Mouse (Mus musculus) large intestine, adult 2 months (tissue): ENCODE results near the gene Ccdc50. TPM values are rescaled to one million over a fixed set of nuclear protein-coding genes. Genes with fewer than 3 reads are reported as not detected.

Experiments used
- DNase-seq: peaks from one replicate; pipeline ENCODE4 v3.0.0-alpha.2; 2012; ENCODE audit warnings: low read depth, low spot score
- WGBS: fragments of 180-500 bp; shearing (Covaris S2); methylation state at CpG from one replicate; pipeline ENCODE4 v1.1.7; 2018; 5-methylcytosine and 5-hydroxymethylcytosine counted together
- polyA plus RNA-seq: library from polyadenylated mRNA; depleted of rRNA; stranded (reverse); fragments of >200 nt; gene quantifications from 2 replicates; pipeline ENCODE4 v1.2.3, GENCODE M21; 2012; rRNA removed

Ccdc50 gene
- polyA plus RNA-seq: 6.3 and 12.1 TPM in 2 replicates

DNA sequence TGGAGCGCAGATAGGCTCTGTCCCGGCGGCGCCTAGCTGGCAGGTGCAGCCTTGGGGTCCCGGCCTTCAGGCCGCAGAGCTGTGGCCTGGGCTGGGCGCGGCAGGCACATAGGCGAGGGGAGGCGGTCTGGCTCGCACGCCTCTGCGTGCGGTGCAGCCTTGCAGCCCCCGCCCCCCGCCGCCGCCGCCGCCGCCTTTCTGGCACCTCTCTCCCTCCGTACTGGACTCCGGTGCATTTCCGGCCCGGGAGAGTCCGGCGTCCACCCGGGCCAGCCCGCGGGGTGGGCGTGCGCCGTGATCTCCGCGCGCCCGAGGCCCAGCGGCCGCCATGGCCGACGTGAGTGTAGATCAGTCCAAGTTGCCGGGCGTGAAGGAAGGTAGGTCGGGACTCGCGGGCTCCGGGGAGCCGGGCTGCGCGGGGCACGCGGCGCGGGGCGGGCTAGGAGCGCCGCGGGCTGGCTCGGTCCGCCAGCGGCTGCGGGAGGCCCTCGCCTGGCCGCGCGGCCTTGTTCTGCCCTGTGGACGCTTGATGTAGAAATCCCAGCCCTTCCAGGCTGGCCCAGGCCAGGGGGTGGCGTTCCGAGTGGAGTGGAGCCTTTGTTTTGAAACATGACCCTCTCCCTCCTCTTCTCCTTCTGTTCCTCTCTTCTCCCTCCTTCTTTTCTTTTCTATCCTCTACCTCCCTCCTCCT lies at the start of gene Ccdc50:
TSS of gene Ccdc50 (plus strand) at position 109 of the 691 bp plus-strand sequence.
- WGBS: under 1% methylated on average over 69 of the region's 69 CpGs
- DNase-seq: no peak

DNA sequence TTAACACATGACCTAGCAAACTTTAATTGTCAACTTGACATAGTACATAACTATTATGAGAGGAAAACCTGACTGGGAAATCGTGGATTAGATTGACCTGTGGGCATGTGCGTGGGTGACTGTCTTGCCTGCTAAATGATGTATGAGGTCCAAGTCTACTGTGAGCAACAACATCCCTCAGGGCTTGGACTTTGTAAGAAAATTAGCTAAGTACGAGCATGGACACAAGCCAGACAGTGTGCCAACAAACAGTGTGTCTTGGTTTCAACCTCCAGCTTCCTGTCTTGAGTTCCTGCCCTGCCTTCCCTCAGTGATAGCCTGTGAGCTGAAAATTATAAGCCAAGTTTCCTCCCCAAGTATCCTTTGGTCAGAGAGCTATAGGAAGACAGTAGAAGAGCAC lies 41.1 kb upstream of the Ccdc50 start:
- WGBS: 43% methylated on average over 3 of the region's 3 CpGs
- DNase-seq: no peak

DNA sequence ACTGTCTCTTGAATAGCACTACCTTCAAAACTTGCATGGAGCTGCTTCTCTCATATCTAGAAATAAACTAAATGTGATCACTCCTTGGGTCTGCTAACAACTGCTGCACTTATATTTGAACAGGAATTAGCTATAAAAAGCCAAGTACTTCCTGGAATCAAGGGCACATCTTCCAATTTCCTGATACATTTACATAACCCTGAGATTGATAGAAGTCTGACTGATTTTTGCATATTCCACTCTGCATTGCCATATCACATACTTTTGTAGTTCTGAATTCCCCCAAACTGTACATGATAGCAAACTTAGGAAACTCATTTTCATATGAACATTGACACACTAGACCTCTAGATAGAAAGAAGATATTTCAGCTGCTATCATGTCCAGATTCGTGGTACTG lies 40.3 kb upstream of the Ccdc50 start:
- WGBS: 64% methylated on average over 1 of the region's 1 CpGs
- no peak for DNase-seq

DNA sequence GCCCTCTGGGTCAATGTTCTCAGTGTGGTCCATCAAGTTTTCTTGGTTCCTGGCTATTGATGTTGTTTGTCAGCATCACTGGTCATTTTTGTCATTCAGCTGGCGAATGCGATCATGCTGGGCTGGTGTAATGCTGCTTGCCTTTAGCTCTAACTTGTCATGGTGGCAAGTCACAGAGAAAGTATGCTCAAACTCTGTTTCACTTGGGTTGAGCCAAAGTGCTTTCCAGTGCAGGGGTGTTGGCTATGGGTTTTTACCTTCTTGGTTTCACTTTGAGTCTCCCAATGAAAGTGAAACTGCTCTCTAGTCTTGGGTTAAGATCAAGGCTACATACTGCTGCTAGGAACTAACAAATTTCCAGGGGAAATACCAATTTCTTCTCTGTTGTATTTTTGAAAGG lies 39.4 kb upstream of the Ccdc50 start:
- WGBS: 97% methylated on average over 2 of the region's 2 CpGs
- no peak for DNase-seq

DNA sequence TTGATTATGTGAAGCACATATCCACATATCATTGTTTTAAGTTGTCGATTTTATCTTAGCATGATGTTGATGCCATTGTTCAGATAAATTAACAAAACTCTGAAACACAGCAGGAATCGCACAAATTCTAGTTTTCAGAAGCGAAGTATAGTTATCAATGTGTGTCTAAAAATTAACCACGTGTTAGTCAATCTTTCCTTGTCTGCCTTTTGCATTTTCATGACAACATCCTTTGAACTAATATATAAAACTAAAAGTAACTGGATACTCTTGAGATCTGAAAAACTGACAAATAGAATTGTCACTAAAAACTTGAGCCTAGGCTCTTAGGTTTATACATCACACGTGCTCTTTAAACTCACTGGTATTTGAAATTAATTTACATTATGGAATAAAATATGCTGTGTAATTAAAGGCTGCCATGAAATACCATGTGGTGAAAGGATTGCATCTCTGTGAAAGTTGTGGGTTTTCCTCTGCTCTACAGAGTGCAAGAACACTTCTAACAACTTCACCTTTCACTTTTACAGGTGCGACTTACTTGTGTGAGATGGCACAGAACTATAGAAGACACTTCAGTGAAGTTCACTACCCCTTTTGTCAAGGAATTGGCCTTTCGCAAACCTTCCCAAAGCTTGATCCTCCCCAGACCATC lies 38.7 kb upstream of the Ccdc50 start:
- WGBS: 87% methylated on average over 7 of the region's 7 CpGs
- DNase-seq: no peak

DNA sequence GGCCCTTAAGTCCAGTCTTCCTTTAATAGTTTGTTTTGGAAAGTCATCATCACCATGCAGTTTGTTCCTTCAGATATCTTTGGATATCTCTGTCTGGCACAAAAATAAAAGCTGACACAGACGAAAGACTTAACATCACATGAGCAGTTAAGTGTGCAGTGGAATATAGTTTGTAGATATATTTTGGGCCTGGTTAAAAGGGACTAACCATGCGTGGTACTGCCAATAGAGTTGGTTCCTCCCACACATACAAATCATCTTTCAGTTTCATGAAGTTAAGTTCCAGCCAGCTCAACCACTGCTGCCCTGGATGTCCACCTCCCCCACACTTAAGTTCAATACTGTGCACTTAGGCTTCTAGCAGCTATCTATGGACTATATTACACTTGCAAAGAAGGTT lies 34.2 kb upstream of the Ccdc50 start:
- DNase-seq: no peak
- 65% methylated on average over 2 of the region's 2 CpGs for WGBS

DNA sequence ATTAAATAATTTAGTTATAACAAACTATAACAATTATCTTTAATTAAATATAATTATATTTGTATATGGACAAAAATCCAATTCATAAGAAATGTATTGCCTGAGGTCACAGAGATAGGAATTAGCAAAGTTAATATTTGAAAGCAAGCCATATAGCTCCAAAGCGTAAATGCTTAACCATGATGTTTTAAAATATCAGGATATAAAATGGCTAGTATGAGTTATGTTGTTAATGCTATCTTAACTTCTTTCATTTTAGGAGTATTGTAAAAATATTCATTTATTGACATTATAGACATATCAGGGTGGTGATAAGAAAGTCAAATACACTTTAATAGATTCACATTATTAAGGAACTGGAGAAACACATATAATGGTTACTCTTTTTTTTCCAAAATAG lies 28.6 kb upstream of the Ccdc50 start:
- 88% methylated on average over 1 of the region's 1 CpGs for WGBS
- no peak for DNase-seq

DNA sequence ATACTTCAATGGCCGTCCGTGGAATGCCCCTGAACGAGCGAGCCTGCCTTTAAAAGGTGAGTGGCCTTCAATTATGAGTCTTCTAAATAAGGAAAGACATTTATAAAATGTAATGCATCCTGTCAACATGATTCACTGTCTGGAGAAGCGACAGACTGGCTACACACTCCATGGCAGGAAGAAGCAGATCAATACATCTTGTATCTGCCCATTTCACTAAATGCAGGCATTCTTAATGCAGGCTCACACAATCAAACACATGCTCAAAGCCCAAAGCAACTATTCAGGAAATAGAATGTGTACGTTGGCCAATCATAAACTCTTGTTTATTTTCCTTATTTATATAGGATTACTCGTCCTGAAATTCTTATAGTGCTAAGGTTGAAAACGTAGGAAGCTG lies 18.5 kb upstream of the Ccdc50 start, which contains the start of gene Uts2b:
TSS of gene Uts2b (minus strand) at position 49 of the 400 bp plus-strand sequence.
- no peak for DNase-seq
- 53% methylated on average over 8 of the region's 8 CpGs for WGBS

DNA sequence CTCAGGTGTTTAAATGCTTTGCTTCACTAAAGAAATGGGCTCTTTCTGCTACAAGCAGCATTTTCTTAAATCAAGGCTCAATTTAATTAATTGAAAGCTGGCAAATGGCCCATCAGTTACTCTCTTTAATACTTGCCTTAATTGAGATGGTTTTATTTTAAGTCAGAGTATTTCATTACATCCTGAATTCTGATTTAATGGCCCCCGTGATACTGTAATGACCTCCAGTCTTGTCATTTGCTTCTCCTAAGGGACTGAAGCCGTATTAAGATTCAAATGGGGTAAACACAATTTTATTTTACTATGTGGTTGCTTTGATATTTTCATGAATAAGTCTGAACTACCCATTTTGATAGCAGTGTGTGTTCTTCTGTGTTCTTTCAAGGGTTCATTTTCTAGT lies 18.0 kb upstream of the Ccdc50 start:
- no peak for DNase-seq
- 91% methylated on average over 2 of the region's 2 CpGs for WGBS

DNA sequence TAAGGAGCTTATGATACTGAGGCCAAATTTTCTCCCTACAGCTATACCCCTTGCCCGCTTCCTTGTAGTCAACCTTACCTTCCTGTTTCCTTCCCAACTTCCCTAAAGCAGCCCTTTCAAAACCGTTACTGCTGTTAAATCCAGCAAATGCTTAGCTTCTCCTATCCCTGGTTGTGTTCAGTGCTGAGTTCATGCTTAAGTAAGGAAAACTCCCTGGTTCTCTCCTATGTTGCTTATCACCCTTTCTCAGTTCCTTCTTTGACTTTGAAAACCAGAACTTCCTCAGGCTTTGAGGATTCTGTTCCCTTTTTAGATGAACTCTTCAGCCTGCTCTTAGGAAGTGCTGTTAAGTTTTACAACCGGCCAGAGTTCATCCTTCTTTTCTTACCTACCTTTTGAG lies 14.5 kb upstream of the Ccdc50 start:
- 30% methylated on average over 3 of the region's 3 CpGs for WGBS
- DNase-seq: no peak

DNA sequence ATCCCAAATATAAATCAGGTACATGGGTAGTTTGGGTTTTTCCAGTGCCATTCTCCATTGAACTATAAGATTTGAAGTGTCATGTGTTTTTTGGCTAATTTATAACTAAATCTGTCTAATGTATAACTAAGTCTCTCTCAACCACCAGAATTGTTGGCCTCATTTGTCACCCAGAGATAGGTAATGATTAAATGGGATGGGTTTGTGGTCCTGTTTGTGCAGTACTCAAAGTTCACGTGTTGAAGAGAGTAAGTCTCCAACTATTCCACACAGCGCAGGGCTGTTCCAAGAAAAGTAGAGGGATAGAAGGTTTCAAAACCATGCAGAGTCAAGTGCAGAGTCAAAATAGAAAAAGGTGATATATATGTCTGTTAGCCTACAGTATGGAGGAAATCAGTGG lies 13.4 kb upstream of the Ccdc50 start:
- no peak for DNase-seq
- 40% methylated on average over 2 of the region's 2 CpGs for WGBS

DNA sequence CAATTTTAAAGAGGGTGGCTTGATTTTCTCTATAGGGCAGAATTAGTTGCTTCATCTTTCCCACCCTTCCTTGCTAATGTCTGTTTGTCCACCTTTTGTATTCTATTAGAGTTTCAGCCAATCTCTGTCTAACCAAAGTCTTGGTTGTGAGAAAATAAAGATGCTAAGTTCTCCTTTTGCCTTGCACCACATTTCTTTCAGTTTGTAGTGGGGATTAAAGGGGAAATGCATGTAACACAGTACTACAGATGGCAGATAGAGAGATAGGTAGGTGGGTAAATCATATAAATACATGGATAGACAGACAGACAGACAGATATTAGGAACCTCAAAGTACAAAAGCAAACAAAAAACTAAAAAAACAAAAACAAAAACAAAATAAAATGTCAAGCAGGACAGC lies 12.1 kb upstream of the Ccdc50 start:
- no peak for DNase-seq

DNA sequence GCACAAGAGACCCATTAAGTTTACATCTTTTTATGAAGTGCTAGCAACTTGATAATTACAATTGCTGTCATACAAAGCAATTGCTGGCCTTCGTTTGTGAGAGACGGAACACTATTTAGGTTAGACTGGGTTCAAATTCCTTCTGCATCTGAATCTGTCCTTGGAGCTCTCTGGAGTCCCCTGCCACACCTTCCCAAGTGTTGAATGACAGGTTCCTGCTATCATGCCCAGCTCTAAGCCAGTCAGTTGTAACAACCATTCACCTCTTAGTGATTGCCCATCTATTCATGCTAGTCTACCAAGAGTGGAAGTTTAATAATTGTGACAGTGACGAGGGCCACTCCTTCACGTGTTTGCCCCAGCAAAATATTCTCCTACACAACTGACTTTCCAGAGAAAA lies 6.5 kb upstream of the Ccdc50 start:
- WGBS: 61% methylated on average over 4 of the region's 4 CpGs
- DNase-seq: no peak

DNA sequence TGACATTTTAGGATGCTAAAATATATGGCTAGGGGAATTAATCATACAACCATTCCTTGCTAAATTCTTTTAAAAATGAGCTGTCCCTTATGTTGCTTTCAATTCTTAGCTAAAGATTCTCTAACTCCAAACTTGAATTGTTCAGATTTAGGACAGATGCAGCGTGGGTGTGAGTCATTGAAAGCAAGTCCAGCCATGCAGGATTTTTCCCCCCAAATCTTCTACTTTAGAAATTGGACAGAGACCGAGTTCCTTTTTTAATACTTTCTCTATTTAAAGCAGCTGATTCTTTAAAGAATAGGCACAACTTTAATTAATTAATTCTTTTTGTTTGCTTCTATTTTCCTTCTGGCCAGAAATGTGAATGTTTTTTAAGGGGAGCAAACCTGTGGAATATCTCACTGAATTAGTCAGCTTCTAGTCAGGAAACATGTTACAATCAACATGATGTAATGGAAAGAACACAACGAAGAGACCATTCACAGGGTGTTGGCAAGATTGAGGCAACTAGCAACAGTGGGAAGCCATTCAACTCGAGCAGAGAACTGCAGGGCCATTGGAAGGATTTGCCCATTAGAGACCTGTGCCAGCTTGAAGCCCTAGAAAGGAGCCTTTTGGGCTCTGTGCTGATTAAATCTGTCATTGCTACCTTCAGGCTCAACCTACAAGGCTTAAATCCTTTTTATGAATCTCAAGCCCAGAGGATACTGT lies 3.6 kb upstream of the Ccdc50 start:
- DNase-seq: no peak
- 68% methylated on average over 4 of the region's 4 CpGs for WGBS

DNA sequence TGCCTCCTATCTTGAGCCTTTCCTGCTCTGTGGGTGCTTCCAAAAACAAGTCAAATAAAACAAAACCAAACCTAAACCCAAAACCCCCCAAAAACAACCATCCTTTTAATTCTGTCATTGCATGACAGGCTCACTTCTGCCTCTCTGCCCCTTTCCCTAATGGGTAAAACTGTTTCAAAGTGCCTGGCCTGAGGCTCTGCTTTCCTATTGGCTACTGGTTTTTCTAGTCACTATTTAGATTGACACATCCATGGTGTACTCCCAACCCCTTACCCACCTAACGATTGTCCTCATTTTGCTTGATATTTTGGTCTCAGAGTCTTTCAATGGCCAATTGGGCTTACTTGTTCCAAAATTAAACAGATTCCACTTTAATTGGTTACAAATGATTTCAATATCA lies 3.0 kb upstream of the Ccdc50 start:
- no peak for DNase-seq
- WGBS: 92% methylated on average over 1 of the region's 1 CpGs

DNA sequence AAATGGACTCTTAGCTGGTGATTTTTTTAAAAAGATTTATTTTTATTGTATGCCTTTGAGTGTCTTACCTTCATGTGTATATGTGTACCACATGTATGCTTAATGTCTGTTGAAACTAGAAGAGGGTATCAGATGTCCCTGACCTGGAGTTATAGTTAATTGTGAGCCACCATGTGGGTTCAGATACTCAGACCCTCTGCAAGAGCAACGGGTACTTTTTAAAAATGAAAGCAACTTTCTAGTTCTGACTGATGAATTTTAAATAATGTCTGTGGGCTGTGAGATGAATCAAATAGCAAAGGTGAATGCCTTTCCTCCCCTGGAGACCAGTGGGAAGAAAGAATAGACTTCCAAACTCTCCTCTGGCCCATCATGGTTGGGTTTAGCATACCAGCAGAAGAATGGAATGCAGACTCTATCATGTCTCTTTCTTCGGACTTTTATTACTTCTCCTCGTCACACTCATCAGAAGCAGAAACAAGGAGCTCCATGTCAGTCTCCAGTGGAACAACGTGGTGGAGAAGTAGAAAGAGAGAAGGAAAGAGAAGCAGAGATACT lies 1.7 kb upstream of the Ccdc50 start:
- DNase-seq: no peak
- WGBS: 64% methylated on average over 4 of the region's 4 CpGs

DNA sequence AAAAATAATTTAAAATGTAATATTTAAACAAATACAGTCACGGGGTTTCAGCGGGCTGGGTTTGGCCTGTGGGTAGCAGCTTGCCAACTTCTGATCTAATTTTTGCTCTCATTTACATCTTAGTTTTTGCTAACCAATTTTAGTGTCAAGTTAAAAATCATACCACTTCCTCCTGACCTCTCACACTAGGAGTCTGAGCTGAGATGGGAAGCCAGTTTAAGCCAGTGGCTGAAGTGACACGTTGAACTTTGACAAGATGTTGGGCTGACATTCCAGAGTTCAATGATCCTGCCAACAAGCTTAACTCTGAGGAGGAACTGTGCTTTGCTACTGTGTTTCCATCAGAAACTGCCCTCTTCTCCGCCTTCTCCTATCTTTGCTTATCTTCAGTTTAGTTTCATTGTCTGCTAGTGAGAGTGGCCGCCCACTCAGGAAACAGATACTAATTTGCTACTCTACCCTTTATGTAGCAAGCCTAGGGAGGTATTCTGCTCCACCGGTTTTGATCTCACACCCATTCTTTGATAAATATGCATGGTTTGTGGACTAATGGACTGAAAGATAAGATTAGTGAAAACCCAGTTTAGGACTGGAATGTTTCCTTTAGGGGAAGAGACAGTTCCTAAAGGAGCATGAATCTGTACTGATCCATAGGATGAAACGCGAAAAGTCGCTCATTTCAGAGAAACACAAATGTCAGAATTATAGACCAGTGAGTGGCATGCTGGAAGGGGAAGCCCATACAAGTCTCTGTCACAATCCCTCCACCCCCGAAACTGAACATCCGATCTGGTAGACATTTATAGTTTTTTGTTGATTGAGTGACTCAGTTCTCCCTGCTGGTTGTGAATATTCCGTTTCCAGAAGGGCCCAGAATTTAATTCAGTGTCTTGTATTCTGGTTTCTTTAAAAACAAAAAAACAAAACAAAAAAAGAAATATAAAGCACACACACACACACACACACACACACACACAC lies 746 bp upstream of the Ccdc50 start:
- 18% methylated on average over 12 of the region's 12 CpGs for whole genome bisulfite sequencing
- DNase-seq: no peak

DNA sequence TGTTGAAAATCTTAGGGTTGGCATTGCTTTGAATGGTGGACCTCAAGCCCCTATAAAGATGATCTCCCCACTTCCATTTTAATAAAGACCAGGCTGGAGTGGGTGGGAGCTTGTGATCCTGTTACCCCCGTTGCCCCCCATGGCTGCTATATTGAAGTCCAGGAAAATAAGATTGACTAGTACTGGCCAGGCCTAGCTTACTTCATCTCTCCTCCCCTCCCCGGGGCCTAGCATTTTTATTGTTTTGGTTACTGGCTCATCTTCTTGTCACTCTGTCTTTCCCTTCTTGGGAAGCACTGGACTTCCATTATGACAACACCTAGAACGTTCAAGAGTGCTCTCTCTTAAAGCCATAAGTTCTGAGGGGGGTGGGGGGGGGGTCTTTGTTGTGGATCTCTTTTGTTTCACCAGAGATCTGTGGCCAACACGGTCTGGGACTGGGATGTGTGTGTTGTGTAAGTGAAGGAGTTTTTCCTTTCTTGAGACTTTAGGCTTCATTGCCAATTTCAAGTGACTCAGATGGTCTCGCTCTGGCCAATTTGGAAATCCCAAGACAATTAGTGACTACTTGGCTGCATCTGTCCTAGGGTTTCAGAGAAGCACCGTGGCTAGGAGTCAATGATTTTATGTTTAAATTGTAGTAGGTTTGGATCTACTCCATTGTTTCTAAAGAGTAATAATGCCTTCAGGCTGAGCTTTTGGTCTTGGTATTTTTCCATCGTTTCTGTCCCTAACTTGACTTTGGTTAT lies 1.0 kb downstream of the Ccdc50 start:
- 11% methylated on average over 7 of the region's 7 CpGs for WGBS
- no peak for DNase-seq

DNA sequence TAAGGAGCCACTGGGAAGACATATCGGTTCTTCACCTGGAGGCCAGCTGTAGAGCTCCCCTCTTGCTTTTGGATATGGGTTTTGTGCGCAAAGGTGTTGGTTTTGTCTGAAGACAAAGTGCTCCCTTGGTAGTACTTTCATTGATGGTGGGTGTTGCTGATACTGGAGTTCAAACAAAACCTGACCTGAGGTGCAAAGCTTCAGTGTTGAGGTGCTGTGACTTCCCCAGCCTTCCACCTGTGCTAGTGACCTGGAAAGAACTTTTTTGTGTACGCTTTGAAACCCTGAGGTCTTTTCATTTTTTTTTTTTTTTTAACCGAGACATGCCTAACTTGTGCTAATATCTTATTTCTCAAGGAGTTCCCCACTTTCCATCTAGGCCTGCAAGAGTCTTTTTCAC lies 1.6 kb downstream of the Ccdc50 start:
- no peak for DNase-seq
- 72% methylated on average over 4 of the region's 4 CpGs for WGBS
